Mouse (Mus musculus) kidney, embryonic 16.5 days (tissue): Measurements from ENCODE around the gene Cntnap2. TPM values are rescaled to one million over a fixed set of nuclear protein-coding genes. Genes with fewer than 3 reads are reported as not detected.
A peak's percentile ranks its signal among the peaks of the same experiment; 100 is the strongest.

Source experiments
- ATAC-seq: fragments of 200-750 bp; cut with Nextera tagmentation; 2 replicates; pipeline ENCODE4 v1.8.0; 2017; ENCODE audit warnings: moderate TSS enrichment; ENCODE audit not compliant: low FRiP score, low TSS enrichment
- H3K27ac ChIP-seq: fragments of 300-500 bp; sonication (generic); 2 replicates; pipeline ENCODE4 v1.5.1; 2014; ENCODE audit warnings: low read length
- H3K27me3 ChIP-seq: fragments of 300-500 bp; sonication (generic); 2 replicates; pipeline ENCODE4 v1.6.1; 2014; ENCODE audit warnings: low read length, control low read depth, mixed read lengths; ENCODE audit not compliant: insufficient read depth
- H3K36me3 ChIP-seq: fragments of 300-500 bp; sonication (generic); 2 replicates; pipeline ENCODE4 v1.6.1; 2014; ENCODE audit warnings: low read length, control low read depth, mixed read lengths; ENCODE audit not compliant: insufficient read depth
- H3K4me1 ChIP-seq: fragments of 300-500 bp; sonication (generic); 2 replicates; pipeline ENCODE4 v1.6.1; 2014; ENCODE audit warnings: low read length, control low read depth, mixed read lengths; ENCODE audit not compliant: insufficient read depth
- H3K4me2 ChIP-seq: fragments of 300-500 bp; sonication (generic); replicated peaks from 2 replicates; pipeline ENCODE4 v1.6.1; 2014; ENCODE audit warnings: low read depth, low read length
- H3K4me3 ChIP-seq: fragments of 300-500 bp; sonication (generic); 2 replicates; pipeline ENCODE4 v1.5.1; 2014; ENCODE audit warnings: mild to moderate bottlenecking, low read length
- H3K9ac ChIP-seq: fragments of 300-500 bp; sonication (generic); replicated peaks from 2 replicates; pipeline ENCODE4 v1.6.1; 2014; ENCODE audit warnings: low read length
- H3K9me3 ChIP-seq: fragments of 300-500 bp; sonication (generic); 2 replicates; pipeline ENCODE4 v1.6.1; 2016; ENCODE audit warnings: low read length, control low read depth
- WGBS: fragments of 180-500 bp; shearing (Covaris S2); extraction: QIAGEN DNeasy Blood & Tissue Kit; methylation state at CpG from one replicate; pipeline ENCODE4 v1.1.7; 2014; 5-methylcytosine and 5-hydroxymethylcytosine counted together
- polyA plus RNA-seq: library from polyadenylated mRNA; unstranded; fragments of >200 nt; fragmentation: Nextera tagmentation; extraction: Ambion mirVana; gene quantifications from 2 replicates; pipeline ENCODE4 v1.2.1, GENCODE M21; 2015

Cntnap2 gene
- polyA plus RNA-seq, 1 experiment from 2014 or later = 2.2 TPM

DNA sequence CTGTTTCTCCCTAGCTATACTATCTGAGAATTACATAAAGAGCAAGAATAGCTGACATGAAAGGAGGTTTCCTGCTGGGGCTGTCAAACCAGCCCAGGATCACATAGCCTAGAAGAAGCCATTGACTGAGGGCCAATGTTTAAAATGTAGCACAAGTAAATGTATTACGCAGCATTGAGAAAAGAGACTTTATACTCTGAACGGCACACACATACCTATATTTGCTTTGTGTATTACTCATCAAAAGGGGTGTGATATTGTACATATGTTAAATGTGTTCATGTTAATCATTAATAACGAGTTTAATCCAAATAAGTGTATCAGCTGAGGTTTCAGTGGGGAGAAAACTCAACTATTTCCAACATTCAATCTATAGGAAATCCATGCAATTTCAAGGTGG lies 459.1 kb downstream of the Cntnap2 start:
- WGBS = 78% methylated on average over 3 of the region's 3 CpGs
- H3K9ac ChIP-seq = no peak overlapping the region
- no peaks in the 10 kb centered on the region for H3K4me1 ChIP-seq
- no peaks in the 10 kb centered on the region for H3K36me3 ChIP-seq
- no peak overlapping the region for H3K4me3 ChIP-seq
- H3K27me3 ChIP-seq = no peaks in the 10 kb centered on the region
- ATAC-seq = no peak
- H3K4me2 ChIP-seq = no peak overlapping the region
- no peaks in the 10 kb centered on the region for H3K9me3 ChIP-seq
- no peak overlapping the region for H3K27ac ChIP-seq

DNA sequence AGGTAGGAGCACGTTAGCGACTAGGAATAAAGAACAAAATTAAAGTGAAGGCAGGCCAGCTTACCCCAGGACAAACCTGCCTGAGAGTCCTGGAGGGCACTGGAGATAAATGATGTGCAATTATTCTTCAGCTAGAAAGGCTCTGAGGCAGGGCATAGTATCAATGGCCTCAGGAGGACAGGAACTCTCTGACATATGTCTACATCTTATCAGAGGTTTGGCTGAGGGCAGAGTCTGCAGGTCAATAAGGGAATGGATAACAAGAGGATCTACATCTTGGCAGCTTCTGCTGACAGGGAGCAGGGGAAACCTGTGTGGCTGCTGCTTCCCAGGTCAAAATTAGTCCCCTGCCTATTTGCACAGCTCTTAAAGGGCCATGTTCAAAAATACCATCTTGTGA lies 477.8 kb downstream of the Cntnap2 start:
- Histone ChIP-seq H3K27ac (no peak overlapping the region), H3K27me3 (no peaks in the 10 kb centered on the region), H3K9ac (no peak overlapping the region), H3K9me3 (no peaks in the 10 kb centered on the region), H3K36me3 (no peaks in the 10 kb centered on the region), H3K4me2 (no peak overlapping the region), H3K4me1 (no peaks in the 10 kb centered on the region), H3K4me3 (no peak overlapping the region)
- 67% methylated on average over 2 of the region's 2 CpGs for WGBS
- no peak for ATAC-seq

DNA sequence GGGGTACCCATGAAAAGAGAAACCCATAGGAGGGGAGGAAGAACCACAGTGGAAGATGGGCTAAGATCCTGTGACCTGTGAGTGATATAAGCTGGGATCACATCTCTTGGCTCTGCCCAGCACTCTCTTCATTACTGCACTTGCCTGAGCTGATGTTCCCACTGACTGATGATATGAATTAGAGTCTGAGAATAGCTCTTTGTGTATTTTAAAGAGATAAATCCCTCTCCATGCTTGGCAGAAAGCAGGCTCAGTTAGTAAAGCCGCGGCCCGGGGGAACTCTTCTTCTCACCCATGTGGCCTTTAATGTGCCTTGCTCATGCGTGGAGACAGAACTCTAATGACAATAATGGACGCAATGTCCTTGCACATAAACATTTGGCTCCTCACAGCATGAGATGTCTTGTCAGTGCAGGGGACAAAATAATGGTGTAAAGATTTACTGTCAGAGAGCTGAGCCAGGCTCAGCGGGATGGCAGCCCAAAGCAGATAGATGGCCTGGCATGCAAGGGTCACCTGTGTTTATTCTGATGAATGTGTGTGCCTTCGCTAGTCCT lies 485.2 kb downstream of the Cntnap2 start:
- WGBS = 29% methylated on average over 7 of the region's 7 CpGs
- H3K4me2 ChIP-seq = no peak overlapping the region
- no peaks in the 10 kb centered on the region for H3K4me1 ChIP-seq
- H3K27me3 ChIP-seq = no peaks in the 10 kb centered on the region
- ATAC-seq = no peak
- no peaks in the 10 kb centered on the region for H3K36me3 ChIP-seq
- H3K9me3 ChIP-seq = no peaks in the 10 kb centered on the region
- no peak overlapping the region for H3K27ac ChIP-seq
- H3K4me3 ChIP-seq = no peak overlapping the region
- H3K9ac ChIP-seq = no peak overlapping the region

DNA sequence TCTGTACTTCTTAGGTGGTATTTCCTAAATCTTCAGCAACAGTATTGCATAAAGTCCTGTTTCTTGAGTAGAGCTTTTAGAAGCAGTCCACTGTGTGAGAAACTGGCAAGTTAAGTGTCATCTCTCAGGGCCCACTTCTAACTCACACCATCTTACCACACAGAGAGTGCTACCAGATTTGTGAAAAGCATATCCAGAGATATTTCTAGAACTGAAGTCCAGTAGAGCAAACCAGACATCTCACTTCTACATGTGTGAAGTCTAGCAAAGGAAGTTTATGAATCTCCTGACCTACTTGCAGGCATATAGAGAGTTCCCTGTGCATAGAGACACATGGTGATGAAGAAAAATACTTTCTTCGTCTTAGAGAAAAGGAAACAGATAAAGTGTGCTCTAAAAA lies 500.6 kb downstream of the Cntnap2 start:
- WGBS = 89% methylated on average over 1 of the region's 1 CpGs
- no peak for ATAC-seq

DNA sequence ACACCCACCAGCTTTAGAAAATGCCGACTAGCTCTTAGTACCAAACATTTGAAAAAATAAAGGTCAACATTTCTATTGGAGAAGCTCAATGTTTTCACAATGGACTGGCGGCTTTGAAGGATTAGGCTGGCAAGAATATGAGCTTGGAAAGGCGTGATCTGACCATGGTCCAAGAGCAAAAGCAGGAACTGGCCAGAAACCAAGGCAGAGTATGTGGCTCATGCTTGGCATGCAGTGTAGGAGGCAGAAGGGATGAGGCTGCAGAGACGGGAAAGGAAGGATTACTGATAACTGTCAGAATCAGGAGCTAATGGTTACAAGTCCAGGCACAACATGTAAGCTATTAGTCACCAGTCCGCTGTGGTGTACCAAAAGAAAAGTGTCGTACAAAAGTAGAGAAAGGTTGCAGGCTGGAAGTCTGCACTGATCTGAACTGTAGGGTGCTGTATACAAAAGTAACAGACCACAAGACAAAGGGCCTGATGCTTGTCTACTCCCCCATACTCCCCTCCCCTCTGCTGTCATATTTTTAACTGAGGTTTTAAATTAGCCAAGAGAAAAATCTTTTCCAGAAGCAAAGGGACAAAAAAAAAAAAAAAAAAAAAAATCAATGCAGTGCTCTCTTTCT lies 525.4 kb downstream of the Cntnap2 start:
- ATAC-seq = no peak
- H3K36me3 ChIP-seq = no peaks in the 10 kb centered on the region
- no peak overlapping the region for H3K4me2 ChIP-seq
- no peak overlapping the region for H3K4me3 ChIP-seq
- no peak overlapping the region for H3K9ac ChIP-seq
- WGBS = 74% methylated on average over 6 of the region's 6 CpGs
- no peaks in the 10 kb centered on the region for H3K4me1 ChIP-seq
- no peaks in the 10 kb centered on the region for H3K9me3 ChIP-seq
- no peaks in the 10 kb centered on the region for H3K27me3 ChIP-seq
- H3K27ac ChIP-seq = no peak overlapping the region

More for the DNA sequence above, 500.6 kb downstream of the Cntnap2 start:
- Histone ChIP-seq H3K9ac (no peak overlapping the region), H3K4me3 (no peak overlapping the region), H3K27me3 (no peaks in the 10 kb centered on the region), H3K27ac (no peak overlapping the region), H3K9me3 (no peaks in the 10 kb centered on the region), H3K4me2 (no peak overlapping the region), H3K4me1 (no peaks in the 10 kb centered on the region), H3K36me3 (no peaks in the 10 kb centered on the region)

DNA sequence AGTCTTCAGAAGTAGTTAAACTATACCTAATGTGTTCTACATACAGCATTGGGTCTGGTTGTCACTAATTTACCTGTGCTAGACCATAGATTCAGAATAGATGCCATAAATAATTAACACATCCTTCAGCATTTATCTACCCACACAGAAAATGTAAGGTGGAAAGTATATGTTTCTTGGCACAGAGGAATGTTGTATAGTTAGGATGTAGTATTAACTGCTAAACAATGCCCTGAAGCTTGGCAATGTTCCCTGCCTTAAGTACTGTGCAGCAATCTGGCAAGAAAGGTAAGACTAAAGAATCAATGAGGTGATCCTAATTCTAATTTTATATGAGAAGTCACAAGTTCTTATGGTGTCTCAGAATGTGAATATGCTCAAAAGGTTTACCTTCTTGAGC lies 529.9 kb downstream of the Cntnap2 start:
- no peak overlapping the region for H3K9ac ChIP-seq

DNA sequence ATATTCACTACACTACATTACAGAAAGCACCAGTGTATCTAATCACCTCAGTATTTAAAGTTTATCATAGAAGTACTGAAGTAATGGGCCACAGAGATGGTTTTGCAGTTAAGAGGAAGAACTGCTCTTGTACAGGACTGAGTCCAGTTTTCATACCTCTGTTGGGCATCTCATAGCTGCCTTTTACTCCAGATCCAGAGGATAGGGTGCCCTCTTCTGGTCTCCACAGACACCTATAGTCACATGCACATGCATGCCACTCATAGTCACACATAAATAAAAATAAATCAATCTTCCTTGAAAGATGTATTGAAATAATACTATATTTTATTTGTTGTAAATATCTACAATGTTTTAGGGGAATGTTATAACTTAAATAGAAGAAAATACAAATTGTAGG lies 587.9 kb downstream of the Cntnap2 start:
- no peaks in the 10 kb centered on the region for H3K9me3 ChIP-seq
- H3K4me2 ChIP-seq = no peak overlapping the region
- H3K36me3 ChIP-seq = no peaks in the 10 kb centered on the region
- H3K27ac ChIP-seq = no peak overlapping the region
- no peak overlapping the region for H3K9ac ChIP-seq
- ATAC-seq = no peak
- no peaks in the 10 kb centered on the region for H3K4me1 ChIP-seq
- no peaks in the 10 kb centered on the region for H3K27me3 ChIP-seq
- H3K4me3 ChIP-seq = no peak overlapping the region

More for the DNA sequence above, 529.9 kb downstream of the Cntnap2 start:
- ATAC-seq = peak; percentile 89
- Histone ChIP-seq H3K9me3 (no peaks in the 10 kb centered on the region), H3K4me2 (no peak overlapping the region), H3K27me3 (no peaks in the 10 kb centered on the region), H3K27ac (no peak overlapping the region), H3K4me3 (no peak overlapping the region), H3K4me1 (no peaks in the 10 kb centered on the region), H3K36me3 (no peaks in the 10 kb centered on the region)

DNA sequence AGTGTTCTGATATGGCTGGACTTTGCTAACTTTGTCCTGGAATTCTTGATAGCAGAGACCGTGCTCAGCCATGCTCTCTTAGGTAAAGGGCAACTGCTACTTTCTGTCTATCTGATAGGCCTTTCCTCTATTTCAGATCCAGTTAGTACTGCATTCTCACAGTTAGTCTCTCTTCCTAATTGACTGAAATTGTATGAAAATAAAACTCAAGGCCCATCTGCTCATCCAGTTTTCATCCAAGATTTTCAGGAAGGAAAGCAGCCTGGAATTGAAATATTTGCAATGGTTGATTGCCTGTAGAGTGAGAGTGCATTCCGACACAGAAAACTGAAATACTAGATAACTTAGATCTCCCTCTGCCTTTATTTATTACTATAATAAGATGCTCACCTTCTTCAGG lies 589.3 kb downstream of the Cntnap2 start:
- 82% methylated on average over 2 of the region's 2 CpGs for WGBS
- no peak overlapping the region for H3K4me2 ChIP-seq
- no peak for ATAC-seq

DNA sequence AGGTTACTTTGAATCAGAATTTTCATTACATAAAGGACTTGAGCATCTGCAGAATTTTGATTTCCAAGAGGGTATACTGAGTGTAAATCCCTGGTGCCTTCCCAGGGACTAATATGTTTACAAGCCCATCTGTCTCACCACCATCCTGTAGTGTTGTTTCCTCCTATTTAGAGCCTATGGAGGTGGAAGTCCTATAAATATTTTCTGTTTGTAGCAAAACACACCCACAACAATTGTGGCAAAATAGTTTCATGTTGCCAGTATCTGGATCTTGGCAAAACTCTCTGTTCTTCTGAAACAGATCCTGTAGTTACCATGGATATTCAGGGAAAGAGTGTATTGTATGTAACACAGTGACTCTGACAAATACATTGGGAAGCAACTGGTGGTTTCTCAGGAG lies 641.1 kb downstream of the Cntnap2 start:
- ATAC-seq = no peak
- Histone ChIP-seq H3K4me3 (no peak overlapping the region), H3K27ac (no peak overlapping the region), H3K9me3 (no peaks in the 10 kb centered on the region), H3K36me3 (no peaks in the 10 kb centered on the region), H3K4me1 (no peaks in the 10 kb centered on the region), H3K9ac (no peak overlapping the region), H3K27me3 (no peaks in the 10 kb centered on the region), H3K4me2 (no peak overlapping the region)

More for the DNA sequence above, 589.3 kb downstream of the Cntnap2 start:
- H3K4me1 ChIP-seq = no peaks in the 10 kb centered on the region
- no peaks in the 10 kb centered on the region for H3K36me3 ChIP-seq
- H3K27ac ChIP-seq = no peak overlapping the region
- no peak overlapping the region for H3K9ac ChIP-seq
- H3K9me3 ChIP-seq = no peaks in the 10 kb centered on the region
- H3K4me3 ChIP-seq = no peak overlapping the region
- H3K27me3 ChIP-seq = no peaks in the 10 kb centered on the region

DNA sequence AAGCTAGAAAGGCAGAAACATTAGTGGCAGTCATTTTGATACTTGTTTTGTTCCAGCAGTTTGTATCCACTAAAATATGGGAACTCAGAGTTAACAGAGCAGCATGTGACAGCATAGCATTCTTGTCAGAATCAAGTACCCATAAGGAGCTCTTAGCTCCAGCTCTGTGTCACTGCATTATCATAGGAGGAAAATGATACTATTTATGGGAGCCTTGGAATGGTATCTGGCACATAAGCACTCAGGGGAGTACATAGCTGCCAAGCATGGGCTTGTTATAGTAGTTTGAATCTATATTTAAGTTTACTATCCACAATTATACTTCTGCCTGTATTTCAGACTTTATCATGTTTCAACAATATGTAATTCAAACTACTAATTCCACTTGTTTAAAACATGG lies 732.5 kb downstream of the Cntnap2 start:
- Histone ChIP-seq H3K36me3 (no peaks in the 10 kb centered on the region), H3K9me3 (no peaks in the 10 kb centered on the region), H3K9ac (no peak overlapping the region), H3K4me3 (no peak overlapping the region), H3K4me2 (no peak overlapping the region), H3K27me3 (no peaks in the 10 kb centered on the region), H3K4me1 (no peaks in the 10 kb centered on the region), H3K27ac (no peak overlapping the region)
- ATAC-seq = no peak
